Mouse (Mus musculus): Measurements from ENCODE around the gene Wdr20.

GRCm38 (mm10) chr12:110698080-110698479, 39.7 kb upstream of the Wdr20 start:
- TF ChIP-seq POU5F1 (IDR thresholded peaks at IDR 0.05; ENCODE audit: borderline replicate concordance, low read length) (no peak), CTCF (conservative IDR thresholded peaks at IDR 0.05; ENCODE audit: low read length) (no peak), NANOG (IDR thresholded peaks at IDR 0.05; ENCODE audit: borderline replicate concordance, low read length) (no peak)
